Mouse (Mus musculus): ENCODE measurements around the gene Gm45140.

The Gm45140 gene

DNA sequence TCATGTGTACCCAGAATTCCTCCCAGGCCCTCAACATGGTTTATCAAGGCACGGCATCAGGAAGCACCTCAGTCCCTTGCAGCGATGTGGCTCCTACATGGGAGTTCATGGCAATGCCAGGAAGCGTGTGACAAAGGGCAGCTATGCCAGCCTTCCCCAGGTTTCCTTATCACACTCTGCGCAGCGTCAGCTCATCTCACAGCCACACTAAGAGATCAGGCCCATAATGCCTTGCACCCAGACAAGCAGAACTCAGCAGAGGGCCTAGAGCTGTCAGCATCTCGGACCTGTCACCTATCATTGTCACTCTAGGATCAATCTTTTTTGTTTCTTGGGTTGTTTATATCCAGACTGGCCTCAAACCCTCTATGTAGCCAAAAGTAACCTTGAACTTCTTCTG is 36.0 kb downstream of the Gm45140 start:
- DNase-seq (ENCODE audit: low spot score): no peak

DNA sequence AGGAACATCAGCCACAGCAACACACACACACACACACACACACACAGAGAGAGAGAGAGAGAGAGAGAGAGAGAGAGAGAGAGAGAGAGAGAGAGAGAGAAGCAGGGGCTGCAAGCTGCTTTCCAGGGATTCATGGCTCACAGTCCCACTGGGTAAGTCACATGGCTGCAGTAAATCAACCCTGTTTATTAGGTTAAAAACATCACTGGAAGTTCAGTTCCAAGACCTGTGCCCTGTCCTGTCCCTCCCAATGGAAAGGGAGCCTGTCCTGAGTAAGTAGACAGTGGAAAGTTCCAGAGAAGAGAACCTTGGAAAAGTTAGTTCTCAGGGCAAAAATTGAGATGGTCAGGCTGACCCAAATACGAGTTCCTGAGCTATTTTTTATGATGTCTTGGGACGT is 38.3 kb downstream of the Gm45140 start:
- no peak for DNase-seq (ENCODE audit: low spot score)

DNA sequence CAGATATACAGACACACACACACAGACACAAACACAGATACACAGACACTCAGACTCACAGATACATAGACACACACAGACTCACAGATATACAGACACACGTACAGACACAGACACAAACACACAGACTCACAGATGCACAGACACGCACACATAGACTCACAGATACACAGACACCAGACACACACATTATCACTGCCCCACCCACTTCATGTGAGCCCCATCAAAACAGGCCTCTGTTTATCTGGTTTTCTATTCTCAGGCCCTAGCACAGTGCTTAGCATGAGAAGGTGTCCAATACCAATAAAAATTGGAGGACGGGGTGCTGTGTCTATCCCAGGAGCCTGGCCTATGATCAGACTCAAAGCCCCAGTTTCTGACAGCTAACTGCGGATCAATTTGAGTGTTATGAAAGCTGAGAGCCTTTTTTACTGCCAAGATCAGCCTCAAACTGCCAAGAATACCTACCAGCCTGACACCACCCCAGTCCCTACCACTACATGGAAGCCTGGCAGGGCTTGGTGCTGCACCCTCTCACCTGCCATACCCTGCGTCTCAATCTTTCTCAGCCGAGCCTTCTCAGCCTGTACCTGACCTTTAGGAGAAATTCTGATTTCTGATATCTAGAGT is 39.2 kb downstream of the Gm45140 start:
- DNase-seq (ENCODE audit: low spot score): no peak

DNA sequence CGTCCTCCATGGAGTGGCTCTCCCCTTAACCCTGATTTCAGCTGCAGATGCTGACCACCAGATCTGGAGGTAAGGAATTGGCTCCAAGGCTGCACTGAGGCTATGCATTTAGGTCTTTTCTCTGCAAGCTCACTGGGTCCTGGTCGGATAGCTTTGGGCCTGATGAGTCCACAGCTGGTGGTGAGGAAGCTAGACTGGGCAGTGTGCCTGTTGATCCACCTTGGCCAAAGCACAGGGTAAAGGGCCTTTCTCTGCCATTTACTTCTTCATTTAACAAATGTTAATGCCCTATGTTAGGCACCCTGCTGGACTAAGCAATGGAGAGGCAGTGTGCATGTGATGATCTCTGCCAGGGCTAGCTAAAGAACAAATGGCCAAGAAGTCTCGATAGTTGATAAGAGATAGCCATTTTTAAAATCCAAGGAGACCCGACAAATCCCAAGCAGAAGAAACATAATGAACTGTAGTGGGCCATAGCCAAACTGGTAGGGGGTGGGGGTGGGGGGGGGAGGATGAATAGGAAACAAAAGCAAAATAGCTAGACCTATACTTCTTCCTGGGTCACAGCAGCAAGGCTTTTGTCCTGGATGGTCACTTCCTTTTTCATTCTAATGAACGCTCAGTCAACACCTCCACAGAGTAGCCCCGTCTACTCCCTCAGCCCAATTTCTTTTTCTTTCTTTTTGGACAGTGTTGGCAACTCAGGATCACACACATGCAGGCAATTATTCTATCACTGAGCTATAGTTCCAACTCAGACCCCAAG is 40.0 kb downstream of the Gm45140 start:
- no peak for DNase-seq (ENCODE audit: low spot score)

DNA sequence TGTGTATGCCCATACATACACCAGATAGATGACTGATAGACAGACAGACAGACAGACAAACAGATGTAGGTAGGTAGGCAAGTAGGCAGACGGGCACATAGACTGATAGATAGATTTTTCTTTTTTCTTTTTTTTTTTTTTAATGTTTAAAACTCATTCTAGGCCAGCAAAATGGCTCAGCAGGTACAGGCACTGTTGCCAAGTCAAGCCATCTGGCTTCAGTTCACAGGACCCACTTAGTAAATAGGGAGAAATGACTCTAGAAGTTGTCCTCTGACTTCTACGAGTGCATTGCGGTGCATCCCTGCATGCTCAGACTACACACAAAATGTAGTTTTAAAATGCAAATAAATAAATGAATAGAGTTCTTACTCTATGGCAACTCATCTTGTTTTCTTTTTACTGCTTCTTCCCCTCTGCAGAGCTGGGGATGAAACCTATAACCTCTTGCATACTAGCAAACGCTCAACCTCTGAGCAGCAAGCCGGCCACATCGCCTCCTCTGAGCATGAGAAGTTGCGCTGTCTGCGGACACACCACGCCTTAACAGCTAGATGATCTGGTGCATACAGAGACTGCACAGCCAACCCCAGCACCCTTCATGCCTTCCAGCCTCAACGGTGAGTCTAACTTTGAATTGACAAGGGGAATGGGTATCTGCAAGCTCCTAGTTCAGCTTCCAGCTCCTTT is 41.6 kb downstream of the Gm45140 start:
- DNase-seq (ENCODE audit: low spot score): no peak

DNA sequence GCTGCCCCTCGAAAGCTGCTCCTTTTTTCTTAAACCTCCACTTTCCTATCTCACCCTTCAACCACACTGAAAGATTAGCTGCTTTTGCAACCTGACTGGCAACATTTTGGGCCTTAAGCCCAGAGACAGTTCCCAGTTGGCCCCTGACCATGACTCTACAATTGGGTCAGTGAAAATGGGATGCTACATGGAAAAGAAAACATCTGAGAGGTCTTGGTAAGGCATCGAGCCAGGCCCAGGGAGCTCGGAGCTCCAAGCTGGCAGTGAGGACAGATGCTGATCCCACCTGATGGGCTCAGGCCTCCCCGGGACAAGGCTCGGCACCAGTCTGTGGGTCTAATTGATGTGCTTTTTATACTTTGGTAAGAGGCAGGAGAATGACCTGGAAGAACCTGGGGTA is 43.8 kb downstream of the Gm45140 start:
- no peak for DNase-seq (ENCODE audit: low spot score)

DNA sequence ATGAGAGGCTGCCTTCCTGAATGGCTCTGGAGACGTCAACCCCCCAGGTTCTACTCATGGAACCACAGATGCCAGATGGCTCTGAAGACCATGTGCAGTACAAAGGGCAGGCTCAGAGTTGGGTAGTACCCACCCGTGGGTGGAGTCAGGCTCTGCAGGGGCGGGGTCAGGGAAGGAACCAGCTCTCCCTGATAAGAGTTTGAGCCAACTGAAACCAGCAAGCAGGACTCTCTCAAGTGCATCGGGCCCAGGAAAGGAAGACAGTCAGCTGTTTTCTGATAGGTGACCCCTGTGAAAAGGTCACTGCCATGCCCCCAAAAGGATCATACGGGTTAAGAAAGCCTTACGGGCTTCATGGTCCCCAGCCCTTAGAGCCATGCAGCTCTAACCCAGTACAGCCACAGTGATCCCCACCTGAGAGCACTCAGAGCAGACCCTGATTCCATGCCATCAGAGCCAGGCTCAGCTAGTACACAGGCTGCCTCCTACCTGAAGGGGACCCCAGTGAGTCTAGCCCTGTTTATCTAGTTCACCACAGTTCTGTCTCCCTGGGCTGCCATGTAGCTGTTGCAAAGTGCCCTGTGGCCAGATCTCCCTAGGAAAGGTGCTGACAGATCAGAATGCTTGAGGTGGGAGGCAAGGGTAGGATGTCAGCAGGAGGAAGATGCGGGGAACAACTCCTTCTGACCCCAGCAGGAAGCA is 44.7 kb downstream of the Gm45140 start:
- no peak for DNase-seq (ENCODE audit: low spot score)

DNA sequence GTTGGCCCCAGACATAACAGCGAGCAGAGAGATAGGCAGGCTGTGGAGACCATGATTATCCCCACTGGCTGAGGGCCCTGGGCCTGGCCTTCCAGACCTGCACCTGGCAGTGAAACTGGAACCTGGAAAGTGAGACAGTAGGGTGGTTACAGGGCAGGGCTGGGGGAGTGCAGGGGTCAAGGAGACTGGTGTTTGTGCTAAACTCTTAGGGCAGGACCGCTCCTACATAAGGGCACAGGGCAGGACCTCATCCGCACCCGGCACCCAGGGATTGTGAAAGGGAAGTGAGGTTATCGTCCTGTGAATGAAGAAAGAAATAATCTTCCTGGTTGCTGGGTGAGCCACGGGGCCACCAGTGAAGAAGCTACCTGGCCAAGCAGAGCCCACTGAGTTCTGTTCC is 45.8 kb downstream of the Gm45140 start:
- no peak for DNase-seq (ENCODE audit: low spot score)

DNA sequence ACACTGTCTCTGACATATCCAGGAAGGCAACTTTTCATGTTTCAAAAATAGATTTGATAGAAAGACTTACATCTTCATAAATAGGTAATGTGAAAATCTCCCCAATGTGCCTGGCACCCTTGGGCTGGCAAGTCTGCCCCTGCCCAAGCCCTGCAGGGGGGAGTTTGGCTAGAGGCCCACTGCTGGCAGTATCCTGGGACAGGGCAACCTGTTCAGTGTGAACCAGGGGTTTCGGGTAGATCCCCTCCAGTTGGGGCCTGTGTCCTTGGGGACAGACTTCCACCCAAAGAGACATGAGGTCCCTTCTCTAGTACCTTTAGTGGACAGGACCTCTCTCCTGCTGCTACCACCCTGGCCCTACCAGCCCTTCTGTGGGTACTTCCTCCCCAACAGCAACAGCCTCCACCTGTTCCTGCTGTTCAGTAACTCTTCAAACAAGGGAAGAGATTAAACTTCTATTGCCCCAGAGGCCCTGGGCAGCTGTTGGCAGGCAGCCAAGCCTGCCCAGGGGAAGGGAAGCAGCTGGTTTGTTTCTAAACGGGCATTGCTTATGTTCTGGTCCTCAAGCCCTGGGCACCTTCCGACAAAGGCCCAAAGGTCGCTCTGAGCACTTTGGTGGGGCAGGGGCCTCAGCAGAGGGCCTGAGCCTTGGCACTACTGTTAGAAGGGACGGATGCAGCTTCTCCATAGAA is 46.6 kb downstream of the Gm45140 start:
- no peak for DNase-seq (ENCODE audit: low spot score)

DNA sequence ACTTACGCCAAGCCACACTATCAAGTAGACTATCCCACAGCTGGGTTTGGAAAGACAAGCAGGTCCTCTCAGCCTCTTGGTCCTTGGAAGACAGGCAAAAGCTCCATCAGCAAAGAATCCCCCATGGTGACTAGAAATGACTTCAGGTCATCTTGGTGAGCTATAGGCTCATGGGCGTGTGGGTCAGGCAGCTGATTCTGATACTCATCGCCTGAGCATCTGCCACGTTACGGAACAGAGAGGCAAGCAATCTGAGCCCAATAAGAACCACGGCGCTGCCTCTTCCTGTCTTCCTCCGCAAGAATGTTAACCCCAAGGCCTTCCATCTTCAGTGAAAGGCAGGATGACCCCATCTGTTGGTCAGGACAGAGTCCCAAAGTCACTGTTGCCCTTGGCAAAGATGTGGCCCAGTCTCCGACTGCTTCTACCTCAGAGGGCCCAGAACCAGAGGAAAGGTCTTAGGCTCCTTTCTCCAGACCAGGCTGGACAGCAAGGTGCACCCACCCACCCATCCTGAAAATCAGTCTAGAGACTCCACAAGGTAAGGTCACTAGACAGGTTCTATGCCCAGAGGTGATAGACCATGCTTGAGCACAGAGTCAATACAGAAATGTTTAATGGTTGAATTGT is 47.2 kb downstream of the Gm45140 start:
- DNase-seq (ENCODE audit: low spot score): no peak

DNA sequence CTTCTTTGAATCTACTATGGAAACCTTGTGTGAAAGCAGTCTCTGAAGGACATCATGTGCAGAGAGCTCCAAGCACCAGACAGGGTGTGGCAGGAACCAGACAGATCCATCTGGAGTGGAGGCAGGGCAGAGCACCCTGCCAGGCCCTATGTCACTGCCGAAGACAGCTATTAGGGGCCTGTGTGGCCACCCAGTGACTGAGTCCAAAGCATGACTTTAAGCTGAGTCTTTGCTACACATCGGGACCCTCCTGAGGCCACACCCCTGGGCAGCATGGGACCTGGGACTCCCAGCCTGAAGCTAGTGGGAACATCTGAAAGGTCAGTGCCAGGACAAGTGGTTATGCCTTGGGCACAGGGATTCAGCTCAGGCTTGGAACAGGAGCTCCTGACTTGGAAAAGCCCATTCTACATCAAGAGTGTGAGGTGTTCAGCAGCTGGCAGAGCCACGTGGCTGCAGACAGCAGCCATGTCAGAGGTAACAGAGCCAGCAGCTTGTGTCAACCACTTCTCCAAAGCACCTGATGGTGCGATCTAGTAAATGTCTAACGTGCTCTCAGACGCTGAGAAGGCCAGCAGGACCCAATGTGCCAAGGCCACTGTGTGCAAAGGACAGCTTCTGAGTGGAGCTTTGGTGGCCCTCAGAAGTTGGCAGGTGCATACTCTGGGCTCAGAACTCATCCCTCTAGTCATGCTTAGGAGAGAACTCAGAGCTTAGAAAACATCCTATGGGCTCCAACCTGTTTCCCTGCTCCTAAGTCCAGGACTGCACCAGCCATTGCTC is 48.3 kb downstream of the Gm45140 start:
- DNase-seq (ENCODE audit: low spot score): no peak

DNA sequence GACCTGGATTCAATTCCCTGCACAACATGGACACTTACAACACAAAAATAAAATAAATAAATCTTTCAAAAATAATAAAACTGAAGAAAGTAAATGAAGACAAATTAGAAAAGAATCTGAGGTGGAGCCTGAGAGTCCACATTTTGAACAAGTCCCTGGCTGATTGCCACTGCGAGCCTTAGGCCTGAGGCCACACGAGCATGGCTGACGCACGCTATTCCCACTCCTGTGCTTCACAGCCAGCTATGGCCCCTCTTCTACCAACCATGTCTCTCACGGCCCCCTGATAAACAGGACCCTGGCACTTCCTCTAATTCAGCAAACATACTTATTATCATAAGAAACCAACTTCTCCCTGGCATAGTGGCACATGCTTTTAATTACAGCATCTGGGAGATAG is 49.0 kb downstream of the Gm45140 start:
- no peak for DNase-seq (ENCODE audit: low spot score)

DNA sequence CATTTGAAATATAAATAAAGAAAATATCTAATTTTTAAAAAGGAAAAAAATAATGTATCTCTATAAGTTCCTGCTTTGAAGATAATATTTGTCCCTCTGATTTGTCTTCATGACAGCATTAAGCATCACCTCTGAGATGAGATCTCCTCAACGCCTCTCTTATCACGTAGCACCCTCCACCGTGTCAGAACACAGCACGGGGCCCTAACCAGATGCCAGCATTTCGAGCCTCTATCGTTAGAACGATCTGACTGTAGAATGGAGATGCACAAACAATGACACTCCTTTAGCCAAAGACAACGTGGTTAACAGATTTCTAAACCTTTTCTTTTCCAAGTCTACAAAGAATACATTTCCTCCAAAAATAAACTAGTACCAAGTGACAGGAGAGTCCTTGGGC is 51.6 kb downstream of the Gm45140 start:
- no peak for DNase-seq (ENCODE audit: low spot score)

DNA sequence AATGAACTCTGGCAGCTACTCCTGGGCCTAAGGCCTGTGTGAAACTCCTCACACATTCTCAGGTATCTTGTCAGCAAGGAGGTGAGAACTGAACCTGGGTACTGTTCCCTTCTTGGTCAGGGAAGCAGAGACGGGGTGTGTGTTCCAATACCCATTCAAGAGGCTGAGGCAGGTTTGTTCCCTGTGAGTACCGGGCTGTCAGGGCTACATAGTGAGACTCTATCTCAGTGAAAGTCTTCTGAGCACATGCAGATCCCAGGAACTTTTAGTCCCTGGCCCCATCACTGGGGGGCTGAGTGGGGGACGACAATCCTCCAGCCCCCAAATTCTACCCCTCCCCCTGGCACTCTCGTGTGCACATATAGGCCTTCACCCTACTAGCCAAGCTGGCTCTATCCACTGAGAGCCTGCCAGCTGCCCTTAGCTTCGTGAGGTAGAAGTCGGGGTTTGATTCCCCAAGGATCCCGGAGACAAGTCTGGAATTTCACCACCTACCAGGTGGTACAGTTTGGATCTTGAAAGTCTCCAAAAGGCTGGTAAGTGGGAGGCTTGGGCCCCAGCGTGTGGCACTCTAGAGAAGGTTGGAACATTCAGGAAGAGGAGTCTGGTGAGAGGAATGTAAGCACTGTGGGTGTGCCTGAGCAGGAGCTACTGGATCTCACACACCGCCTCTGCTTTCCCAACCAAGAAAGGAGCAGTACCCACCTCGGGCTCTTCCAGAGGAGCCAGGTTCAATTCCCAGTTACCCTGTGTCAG is 54.9 kb downstream of the Gm45140 start:
- no peak for DNase-seq (ENCODE audit: low spot score)

DNA sequence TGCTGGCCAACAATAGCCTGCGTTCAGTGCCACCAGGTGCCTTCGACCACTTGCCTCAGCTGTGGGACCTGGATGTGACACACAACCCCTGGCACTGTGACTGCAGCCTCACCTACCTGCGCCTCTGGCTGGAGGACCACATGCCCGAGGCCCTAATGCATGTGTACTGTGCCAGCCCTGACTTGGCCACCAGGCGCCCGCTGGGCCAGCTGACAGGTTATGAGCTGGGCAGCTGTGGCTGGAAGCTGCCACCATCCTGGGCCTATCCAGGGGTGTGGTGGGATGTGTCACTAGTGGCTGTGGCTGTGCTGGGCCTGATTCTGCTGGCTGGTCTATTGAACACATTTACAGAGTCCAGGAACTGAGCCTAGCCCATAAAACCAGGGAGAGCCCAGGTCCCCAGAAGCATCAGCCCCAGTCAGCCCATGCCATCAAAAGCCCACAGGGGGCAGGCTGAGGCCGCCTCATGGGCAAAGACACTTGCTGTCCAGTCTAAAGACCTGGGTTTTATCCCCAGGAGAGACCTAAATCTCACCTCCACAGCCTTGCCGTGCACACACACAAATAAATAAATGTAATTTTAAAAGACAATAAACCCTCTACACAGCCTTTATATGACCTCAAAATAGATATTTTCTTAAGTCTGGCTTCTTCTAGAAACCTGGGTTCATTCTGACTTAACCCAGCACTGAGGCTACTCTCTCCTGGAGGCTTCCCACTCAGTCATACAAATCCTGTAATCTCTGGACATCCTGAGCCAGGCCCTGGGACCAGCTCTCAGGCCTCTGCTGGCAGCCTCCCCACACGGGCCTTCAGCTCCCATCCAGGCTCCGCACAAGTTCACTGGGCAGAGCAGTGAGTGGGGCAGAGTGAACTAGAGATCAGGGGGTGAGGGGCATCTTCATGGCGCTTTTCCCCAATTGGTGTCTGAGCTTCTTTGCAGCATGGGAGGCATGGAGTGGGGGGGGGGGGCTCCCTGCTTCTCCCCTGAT is 56.1 kb downstream of the Gm45140 start:
- no peak for DNase-seq (ENCODE audit: low spot score)

DNA sequence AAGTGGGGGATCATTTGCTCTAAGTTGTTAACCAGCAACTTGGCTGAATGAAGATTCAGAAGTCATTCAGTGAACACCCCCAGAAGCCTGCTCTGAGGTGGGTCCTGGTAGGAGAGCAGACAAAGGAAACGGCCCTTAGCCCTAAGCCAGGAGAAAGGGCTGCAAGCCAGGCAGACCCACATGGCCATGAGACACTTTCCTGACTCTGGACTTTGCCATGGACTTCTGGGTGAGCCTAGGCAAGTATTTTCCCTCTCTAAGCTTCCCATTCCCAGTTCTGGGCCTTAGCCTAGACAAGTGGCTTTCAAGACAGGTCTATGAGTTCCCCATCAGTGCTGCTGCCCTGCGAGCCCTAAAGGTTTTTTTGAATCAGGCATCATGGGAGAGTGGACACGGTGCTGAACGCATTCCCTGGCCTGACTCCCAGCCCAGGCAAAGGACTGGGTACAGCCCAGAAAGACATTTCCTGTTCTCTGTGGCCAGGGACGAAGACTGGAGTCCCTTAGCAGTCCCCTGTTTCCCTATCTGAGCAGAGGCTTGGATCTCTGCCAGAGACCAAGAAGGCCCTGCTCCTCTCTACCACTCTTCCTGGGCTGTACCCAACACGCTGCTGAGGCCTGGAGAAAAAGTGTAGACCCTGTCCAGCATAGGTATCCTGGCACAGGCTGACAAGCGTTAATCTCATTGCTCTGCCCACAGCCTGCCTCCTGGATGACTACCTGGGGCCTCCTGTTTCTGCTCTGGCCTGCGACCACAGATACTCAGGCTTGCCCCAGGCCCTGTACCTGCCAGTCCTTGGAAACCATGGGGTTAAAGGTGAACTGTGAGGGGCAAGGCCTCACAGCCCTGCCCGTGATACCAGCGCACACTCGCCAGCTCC is 57.1 kb downstream of the Gm45140 start:
- DNase-seq (ENCODE audit: low spot score): no peak

DNA sequence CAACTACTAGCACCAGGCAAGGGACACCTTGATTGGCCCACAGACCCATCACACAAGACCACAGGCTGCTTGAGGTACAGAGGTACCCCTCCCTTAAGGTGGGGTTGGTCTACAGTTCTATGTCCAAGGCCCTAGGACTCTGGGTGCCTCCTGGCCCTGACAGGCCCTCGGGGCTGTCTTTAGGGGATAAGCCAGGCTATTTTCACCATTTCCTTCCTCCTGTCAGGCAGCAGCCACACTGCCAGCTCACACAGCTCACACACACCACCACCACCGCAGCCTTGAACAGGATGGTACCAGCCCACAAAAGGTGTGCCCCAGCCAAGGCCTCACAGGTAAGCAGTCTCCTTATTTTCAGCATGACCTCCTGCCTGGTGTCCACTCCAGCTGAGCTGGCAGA is 57.8 kb downstream of the Gm45140 start, which contains the start of gene Gp9:
Gene Gp9 (plus strand): TSS at position 231 of the 400 bp plus-strand sequence.
- DNase-seq (ENCODE audit: low spot score): no peak

DNA sequence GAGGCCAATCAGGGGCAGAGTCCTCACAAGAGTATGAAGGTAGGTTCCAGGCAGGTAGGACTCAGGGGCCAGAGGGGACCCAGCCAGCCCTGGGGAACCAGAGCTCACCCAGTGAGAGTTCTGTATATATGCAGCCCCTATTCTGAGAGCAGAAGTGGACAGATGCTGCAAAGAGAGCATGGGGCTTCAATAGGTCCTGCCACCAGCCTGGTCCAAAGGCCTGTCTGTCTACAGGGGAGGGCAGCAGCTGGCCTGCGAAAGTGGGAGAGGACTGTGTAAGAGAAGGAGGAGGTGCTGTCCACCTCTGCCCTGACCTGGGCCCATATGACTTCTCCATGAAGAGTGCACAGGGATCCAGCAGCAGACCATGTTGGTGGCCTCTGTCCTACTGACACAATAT is 58.9 kb downstream of the Gm45140 start:
- DNase-seq (ENCODE audit: low spot score): no peak

Measured in urinary bladder, postnatal 25 days (tissue).